Mouse (Mus musculus) lung, embryonic 16.5 days (tissue): Measurements from ENCODE around the gene Nt5c2. TPM values are rescaled to one million over a fixed set of nuclear protein-coding genes. Genes with fewer than 3 reads are reported as not detected.

ENCODE experiments used
- ATAC-seq: fragments of 200-750 bp; cut with Nextera tagmentation; 2 replicates; pipeline ENCODE4 v1.8.0; 2017; ENCODE audit warnings: low read depth, mild to moderate bottlenecking, moderate library complexity
- H3K27ac ChIP-seq: fragments of 300-500 bp; sonication (generic); 2 replicates; pipeline ENCODE4 v1.5.1; 2014; ENCODE audit warnings: mild to moderate bottlenecking, control low read depth, low read length
- H3K27me3 ChIP-seq: fragments of 300-500 bp; sonication (generic); 2 replicates; pipeline ENCODE4 v1.6.1; 2014; ENCODE audit warnings: low read depth, low read length, mixed read lengths; ENCODE audit not compliant: control insufficient read depth, insufficient read depth
- H3K36me3 ChIP-seq: fragments of 300-500 bp; sonication (generic); 2 replicates; pipeline ENCODE4 v1.6.1; 2014; ENCODE audit warnings: low read length; ENCODE audit not compliant: control insufficient read depth, insufficient read depth
- H3K4me1 ChIP-seq: fragments of 300-500 bp; sonication (generic); replicated peaks from 2 replicates; pipeline ENCODE4 v1.6.1; 2014; ENCODE audit warnings: low read length, mixed read lengths; ENCODE audit not compliant: control insufficient read depth, insufficient read depth
- H3K4me2 ChIP-seq: fragments of 300-500 bp; sonication (generic); 2 replicates; pipeline ENCODE4 v1.6.1; 2014; ENCODE audit warnings: low read depth, low read length, control low read depth
- H3K4me3 ChIP-seq: fragments of 300-500 bp; sonication (generic); 2 replicates; pipeline ENCODE4 v1.5.1; 2014; ENCODE audit warnings: mild to moderate bottlenecking, low read length, control low read depth
- H3K9ac ChIP-seq: fragments of 300-500 bp; sonication (generic); 2 replicates; pipeline ENCODE4 v1.6.1; 2014; ENCODE audit warnings: low read length, control low read depth
- H3K9me3 ChIP-seq: fragments of 300-500 bp; sonication (generic); 2 replicates; pipeline ENCODE4 v1.6.1; 2016; ENCODE audit warnings: low read length; ENCODE audit not compliant: control insufficient read depth
- WGBS: fragments of 180-500 bp; shearing (Covaris S2); extraction: QIAGEN DNeasy Blood & Tissue Kit; methylation state at CpG from one replicate; pipeline ENCODE4 v1.1.7; 2014; 5-methylcytosine and 5-hydroxymethylcytosine counted together
- polyA plus RNA-seq: library from polyadenylated mRNA; unstranded; fragments of >200 nt; fragmentation: Nextera tagmentation; extraction: Ambion mirVana; gene quantifications from 2 replicates; pipeline ENCODE4 v1.2.1, GENCODE M21; 2015

The Nt5c2 gene
- polyA plus RNA-seq, 1 experiment from 2014 or later: 92.2 TPM

DNA sequence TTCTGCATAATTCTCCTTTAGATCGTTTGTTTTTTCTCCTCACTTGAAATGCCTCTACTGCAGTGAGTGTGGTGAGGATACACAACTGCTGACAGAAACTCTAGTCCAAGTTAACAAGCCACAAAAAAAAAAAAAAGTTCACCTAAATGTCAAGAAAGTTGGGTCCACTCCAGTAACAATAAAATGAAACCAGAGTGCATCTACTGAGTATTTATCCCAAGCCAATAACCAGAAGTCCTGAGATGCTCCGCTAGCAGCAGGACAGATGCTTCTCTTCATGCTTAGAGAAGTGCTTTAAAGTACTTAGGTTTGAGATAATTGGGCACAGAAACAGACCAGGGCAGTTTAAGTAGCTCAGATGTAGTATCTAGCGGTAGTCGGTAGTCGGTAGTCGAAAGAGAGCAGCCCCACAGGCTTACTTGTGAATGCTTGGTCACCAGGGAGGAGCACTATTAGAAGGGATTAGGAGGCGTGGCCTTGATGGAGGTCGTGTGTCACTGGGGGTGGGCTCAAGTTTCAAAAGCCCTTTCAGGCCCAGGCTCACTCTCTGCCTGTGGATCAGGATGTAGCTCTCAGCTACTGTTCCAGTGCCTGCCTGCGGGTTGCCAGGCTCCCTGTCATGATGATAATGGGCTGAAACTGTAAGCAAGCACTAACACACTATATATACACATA lies 99.4 kb downstream of the Nt5c2 start:
- ATAC-seq: no peak
- H3K9ac ChIP-seq: no peak overlapping the region
- WGBS: 71% methylated on average over 9 of the region's 9 CpGs

DNA sequence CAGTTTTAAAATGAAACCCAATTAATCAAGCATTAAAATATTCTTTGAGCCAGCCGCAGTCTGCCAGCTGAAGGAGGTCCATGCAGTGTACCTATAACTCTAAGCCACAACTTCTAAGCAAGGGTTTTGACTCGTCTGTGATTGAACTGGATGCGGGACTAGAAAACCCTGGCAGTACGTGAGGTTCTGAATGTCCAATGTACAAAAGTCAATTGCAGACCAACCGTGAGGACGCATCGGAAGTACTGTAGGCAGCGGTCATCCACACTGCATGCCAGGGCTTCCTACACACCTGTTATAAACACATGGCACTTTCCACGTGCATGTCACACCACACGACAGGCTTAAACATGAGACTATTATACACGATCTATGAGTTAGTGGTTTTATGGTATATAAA lies 101.3 kb downstream of the Nt5c2 start:
- 90% methylated on average over 11 of the region's 11 CpGs for WGBS
- ATAC-seq: no peak
- H3K27me3 ChIP-seq: no peaks in the 10 kb centered on the region
- no peaks in the 10 kb centered on the region for H3K36me3 ChIP-seq
- H3K9ac ChIP-seq: no peak overlapping the region
- no peak overlapping the region for H3K4me2 ChIP-seq
- H3K27ac ChIP-seq: no peak overlapping the region
- no peak overlapping the region for H3K4me3 ChIP-seq
- H3K9me3 ChIP-seq: no peaks in the 10 kb centered on the region
- H3K4me1 ChIP-seq: no peaks in the 10 kb centered on the region

More for the DNA sequence above, 99.4 kb downstream of the Nt5c2 start:
- no peaks in the 10 kb centered on the region for H3K9me3 ChIP-seq
- no peaks in the 10 kb centered on the region for H3K4me1 ChIP-seq
- no peaks in the 10 kb centered on the region for H3K36me3 ChIP-seq
- H3K27me3 ChIP-seq: no peaks in the 10 kb centered on the region
- H3K27ac ChIP-seq: no peak overlapping the region
- H3K4me3 ChIP-seq: no peak overlapping the region
- no peak overlapping the region for H3K4me2 ChIP-seq

DNA sequence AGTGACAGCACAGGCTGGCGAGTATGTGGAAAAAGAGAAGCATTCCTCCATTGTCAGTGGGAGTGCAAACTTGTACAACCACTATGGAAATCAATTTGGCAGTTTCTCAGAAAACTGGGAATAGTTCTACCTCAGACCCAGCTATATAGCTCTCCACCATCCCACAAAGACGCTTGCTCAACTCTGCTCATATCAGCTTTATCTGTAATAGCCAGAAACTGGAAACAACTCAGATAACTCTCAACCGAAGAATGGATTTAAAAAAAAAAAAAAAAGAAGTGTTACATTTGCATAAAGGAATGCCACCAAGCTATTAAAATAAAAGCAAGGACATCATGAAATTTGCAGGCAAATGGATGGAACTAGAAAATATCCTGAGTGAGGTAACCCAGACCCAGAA lies 103.5 kb downstream of the Nt5c2 start:
- Histone ChIP-seq H3K4me1 (no peaks in the 10 kb centered on the region), H3K9me3 (no peaks in the 10 kb centered on the region), H3K9ac (no peak overlapping the region), H3K4me2 (no peak overlapping the region), H3K4me3 (no peak overlapping the region), H3K36me3 (no peaks in the 10 kb centered on the region), H3K27me3 (no peaks in the 10 kb centered on the region), H3K27ac (no peak overlapping the region)
- 66% methylated on average over 3 of the region's 3 CpGs for WGBS
- ATAC-seq: no peak

DNA sequence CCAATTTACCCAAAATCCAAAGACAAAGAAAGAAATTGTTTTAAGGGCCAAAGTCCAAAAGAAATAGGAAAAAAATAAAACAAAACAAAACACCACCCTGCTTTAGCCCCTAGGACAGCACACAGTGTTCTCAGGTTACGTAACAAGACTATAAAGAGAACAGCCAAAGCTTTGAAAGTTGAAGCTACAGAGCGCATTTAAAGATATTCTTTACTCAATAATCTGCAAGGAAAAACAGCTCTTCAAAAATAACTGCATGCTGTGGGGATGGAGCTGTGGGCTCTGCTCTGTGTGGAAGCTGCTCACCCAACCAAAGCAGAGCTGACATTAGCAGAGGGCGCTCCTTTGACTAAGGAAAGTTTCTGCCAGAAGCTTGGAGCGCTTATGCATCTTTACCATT lies 106.0 kb downstream of the Nt5c2 start:
- no peak for ATAC-seq
- H3K27me3 ChIP-seq: no peaks in the 10 kb centered on the region
- no peaks in the 10 kb centered on the region for H3K4me1 ChIP-seq
- no peak overlapping the region for H3K27ac ChIP-seq
- H3K4me2 ChIP-seq: no peak overlapping the region
- no peak overlapping the region for H3K9ac ChIP-seq
- H3K9me3 ChIP-seq: no peaks in the 10 kb centered on the region
- WGBS: 78% methylated on average over 4 of the region's 4 CpGs
- H3K4me3 ChIP-seq: no peak overlapping the region
- H3K36me3 ChIP-seq: no peaks in the 10 kb centered on the region

DNA sequence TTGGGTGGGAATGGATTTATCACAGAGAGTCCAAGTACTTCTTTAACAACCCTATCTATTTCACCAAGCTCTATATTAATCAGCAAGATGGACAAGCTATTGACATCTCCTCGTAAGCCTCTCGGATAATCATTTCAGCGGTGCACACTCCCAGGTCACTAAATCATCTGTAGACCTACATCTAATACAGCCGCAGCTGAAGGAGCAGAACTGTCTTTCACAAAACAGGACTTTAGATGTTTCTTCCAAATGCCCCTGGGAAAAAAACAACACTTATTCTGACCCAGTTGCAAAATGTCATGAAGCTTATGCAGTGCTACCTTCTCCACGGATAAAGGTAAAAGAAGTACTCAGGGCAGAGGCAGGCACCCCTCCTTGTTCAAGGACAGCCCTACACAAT lies 106.7 kb downstream of the Nt5c2 start:
- H3K27me3 ChIP-seq: no peaks in the 10 kb centered on the region
- H3K4me3 ChIP-seq: no peak overlapping the region
- H3K9me3 ChIP-seq: no peaks in the 10 kb centered on the region
- no peaks in the 10 kb centered on the region for H3K36me3 ChIP-seq
- no peak for ATAC-seq
- no peak overlapping the region for H3K9ac ChIP-seq
- no peaks in the 10 kb centered on the region for H3K4me1 ChIP-seq
- WGBS: 84% methylated on average over 5 of the region's 5 CpGs
- H3K27ac ChIP-seq: no peak overlapping the region
- no peak overlapping the region for H3K4me2 ChIP-seq

DNA sequence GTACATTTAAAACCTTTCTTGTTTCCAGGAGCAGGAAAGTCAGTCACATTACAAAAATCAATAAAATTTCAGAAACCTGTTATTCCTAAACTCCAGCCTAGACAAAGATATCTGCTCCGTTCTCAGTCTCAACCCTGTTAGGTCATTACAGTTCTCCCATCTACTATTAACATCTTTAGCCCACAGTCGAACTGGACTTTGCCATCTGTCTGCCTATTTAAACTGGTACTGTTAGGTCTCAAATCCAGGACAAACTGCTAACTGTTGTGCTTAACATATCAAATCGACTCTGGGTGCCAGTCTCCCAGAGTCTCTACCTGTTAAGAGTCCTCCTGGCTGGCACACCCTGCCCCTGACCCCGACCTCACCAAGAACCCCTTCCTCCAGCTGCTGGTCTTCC lies 109.0 kb downstream of the Nt5c2 start:
- H3K9me3 ChIP-seq: no peaks in the 10 kb centered on the region
- H3K4me3 ChIP-seq: no peak overlapping the region
- no peak overlapping the region for H3K4me2 ChIP-seq
- WGBS: 78% methylated on average over 4 of the region's 4 CpGs
- ATAC-seq: no peak
- H3K27me3 ChIP-seq: no peaks in the 10 kb centered on the region
- H3K4me1 ChIP-seq: no peaks in the 10 kb centered on the region
- no peak overlapping the region for H3K27ac ChIP-seq
- H3K9ac ChIP-seq: no peak overlapping the region
- H3K36me3 ChIP-seq: no peaks in the 10 kb centered on the region

DNA sequence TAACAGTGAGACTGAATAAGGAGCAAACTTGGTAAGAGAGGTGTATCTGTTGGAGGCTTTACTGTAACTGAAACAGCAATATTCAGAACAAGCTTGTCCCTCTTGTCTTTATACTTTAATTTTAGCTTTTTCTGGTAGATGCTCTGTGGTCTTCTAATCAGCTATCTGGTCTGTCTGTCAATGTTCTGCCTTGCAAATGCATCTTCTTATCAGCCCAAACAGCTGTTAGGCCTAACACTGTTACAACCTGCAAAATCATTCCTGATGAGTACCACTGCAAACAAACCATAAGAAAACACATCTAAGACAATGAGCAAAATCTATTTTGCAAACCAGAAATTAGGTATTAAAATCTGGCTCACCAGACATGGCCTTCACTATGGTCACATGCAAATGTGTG lies 109.6 kb downstream of the Nt5c2 start:
- H3K36me3 ChIP-seq: no peaks in the 10 kb centered on the region
- no peaks in the 10 kb centered on the region for H3K27me3 ChIP-seq
- H3K27ac ChIP-seq: no peak overlapping the region
- ATAC-seq: no peak
- H3K4me2 ChIP-seq: no peak overlapping the region
- H3K9me3 ChIP-seq: no peaks in the 10 kb centered on the region
- no peak overlapping the region for H3K9ac ChIP-seq
- no peaks in the 10 kb centered on the region for H3K4me1 ChIP-seq
- no peak overlapping the region for H3K4me3 ChIP-seq

DNA sequence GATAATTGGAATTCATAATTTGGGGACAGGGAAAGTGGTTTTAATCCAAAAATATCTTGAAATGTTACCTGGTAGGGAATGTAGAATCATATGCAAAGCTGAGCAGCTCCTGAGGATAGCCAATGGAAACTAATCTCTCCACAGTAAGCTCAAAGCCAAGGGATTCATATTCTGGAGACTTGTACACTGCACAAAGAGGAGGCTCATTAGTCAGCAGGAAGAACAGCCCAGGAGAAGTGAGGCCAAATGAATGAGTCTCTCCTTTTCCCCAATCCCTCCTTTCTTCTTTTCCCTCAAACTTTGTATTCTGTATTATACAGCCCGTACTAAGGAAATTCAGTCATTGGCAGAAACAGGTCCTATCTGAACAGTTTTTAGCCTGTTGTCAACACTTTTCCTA lies 110.0 kb downstream of the Nt5c2 start:
- no peaks in the 10 kb centered on the region for H3K36me3 ChIP-seq
- no peak overlapping the region for H3K9ac ChIP-seq
- no peaks in the 10 kb centered on the region for H3K27me3 ChIP-seq
- 100% methylated on average over 1 of the region's 1 CpGs for WGBS
- H3K4me3 ChIP-seq: no peak overlapping the region
- no peaks in the 10 kb centered on the region for H3K4me1 ChIP-seq
- H3K27ac ChIP-seq: no peak overlapping the region
- no peak overlapping the region for H3K4me2 ChIP-seq
- H3K9me3 ChIP-seq: no peaks in the 10 kb centered on the region
- ATAC-seq: no peak

DNA sequence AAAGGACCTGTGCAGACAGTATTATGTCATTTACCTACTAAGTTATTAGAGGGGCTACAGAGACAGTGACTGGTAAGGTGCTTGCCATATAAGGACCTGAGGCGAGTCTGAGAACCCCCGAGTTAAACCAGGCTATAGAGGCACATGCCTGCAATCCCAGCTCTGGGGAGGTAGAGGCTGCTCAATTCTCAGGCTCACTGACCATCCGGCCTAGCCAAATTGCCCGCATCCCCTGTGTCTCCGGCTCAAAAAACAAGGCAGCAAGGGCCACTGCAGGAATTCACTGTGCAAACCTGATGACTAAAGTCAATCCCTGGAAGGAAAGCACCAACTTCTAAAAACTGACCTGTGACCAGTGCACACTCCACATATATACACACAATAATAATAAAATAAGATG lies 111.6 kb downstream of the Nt5c2 start:
- 89% methylated on average over 5 of the region's 5 CpGs for WGBS
- no peaks in the 10 kb centered on the region for H3K9me3 ChIP-seq
- no peak overlapping the region for H3K27ac ChIP-seq
- no peaks in the 10 kb centered on the region; the same call in 1 of the 2 replicates for H3K36me3 ChIP-seq
- no peak for ATAC-seq
- H3K9ac ChIP-seq: no peak overlapping the region
- no peak overlapping the region for H3K4me3 ChIP-seq
- no peaks in the 10 kb centered on the region for H3K27me3 ChIP-seq
- no peak overlapping the region for H3K4me2 ChIP-seq
- no peaks in the 10 kb centered on the region for H3K4me1 ChIP-seq

DNA sequence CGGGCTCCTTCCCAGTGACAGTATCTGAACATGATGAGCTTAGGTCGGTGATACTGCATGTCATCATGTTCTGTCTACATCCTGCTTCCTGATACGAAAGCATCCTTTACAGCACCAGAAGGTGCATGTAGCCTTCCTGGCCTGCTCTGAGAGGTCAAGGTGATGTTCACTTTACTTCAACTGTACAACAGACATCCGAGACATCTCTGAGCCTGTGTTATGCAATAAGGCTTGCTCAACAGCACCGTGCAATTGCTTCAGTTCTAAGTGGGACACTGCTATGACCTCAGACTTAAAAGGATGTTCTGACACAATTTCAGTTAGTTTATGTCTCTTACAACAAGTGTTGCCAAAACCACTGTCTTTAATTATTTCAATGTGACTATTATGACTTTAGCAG lies 113.6 kb downstream of the Nt5c2 start:
- H3K27me3 ChIP-seq: no peaks in the 10 kb centered on the region

More for the DNA sequence above, 113.6 kb downstream of the Nt5c2 start:
- H3K4me2 ChIP-seq: no peak overlapping the region
- 74% methylated on average over 5 of the region's 5 CpGs for WGBS
- H3K9ac ChIP-seq: no peak overlapping the region
- H3K36me3 ChIP-seq: peaks cover 16% of the 10 kb centered on the region
- ATAC-seq: no peak
- no peak overlapping the region for H3K27ac ChIP-seq
- no peaks in the 10 kb centered on the region for H3K4me1 ChIP-seq
- no peak overlapping the region for H3K4me3 ChIP-seq
- H3K9me3 ChIP-seq: peaks cover 5% of the 10 kb centered on the region; the same call in 1 of the 2 replicates
